Mouse (Mus musculus) stomach, postnatal 0 days (tissue): ENCODE measurements at regions not wholly inside any gene's neighbourhood (a gene's known extent, or its start where the extent isn't known, plus 50 kb on each side); places are given as distances from the start of the nearest gene placed in this dataset.

Experiments used
- CTCF ChIP-seq: IDR thresholded peaks from 2 replicates; pipeline ENCODE4 v1.5.1; 2016; ENCODE audit warnings: antibody characterized with exemption, low read depth, mild to moderate bottlenecking, moderate library complexity
- EP300 ChIP-seq: optimal IDR thresholded peaks from 2 replicates; pipeline ENCODE3; 2016; ENCODE audit warnings: antibody characterized with exemption

- no peak for TF ChIP-seq CTCF
- no peak for TF ChIP-seq EP300
Observed at GRCm38 (mm10) chr13:53776421-53776820, 279.1 kb downstream of the Drd1 start.
